Mouse (Mus musculus): Measurements from ENCODE around the gene Psmb9. TPM values are rescaled to one million over a fixed set of nuclear protein-coding genes. Genes with fewer than 3 reads are reported as not detected.
A peak's percentile ranks its signal among the peaks of the same experiment; 100 is the strongest.

Psmb9 gene
- polyA plus RNA-seq, 1 experiment from 2014 or later = 1.3 TPM

GRCm38 (mm10) chr17:34141448-34141847 is 46.1 kb downstream of the Psmb9 start:
- no peak overlapping the region for H3K9ac ChIP-seq (ENCODE audit: low read length)
- ATAC-seq (ENCODE audit: low FRiP score) (no peak), DNase-seq (ENCODE audit: low spot score, missing footprints) (no peak)
- H3K27ac ChIP-seq (ENCODE audit: low read depth, low read length) = no peak overlapping the region
- peaks cover 3% of the 10 kb centered on the region; the same call in 1 of the 2 replicates for H3K4me1 ChIP-seq (ENCODE audit: control insufficient read depth, insufficient read depth, low read length)
- H3K36me3 ChIP-seq (ENCODE audit: control insufficient read depth, insufficient read depth, low read length) = no peaks in the 10 kb centered on the region
- WGBS = 52% methylated on average over 4 of the region's 4 CpGs
- no peaks in the 10 kb centered on the region for H3K9me3 ChIP-seq (ENCODE audit: control insufficient read depth, low read length)
- H3K4me2 ChIP-seq = no peak overlapping the region
- no peak overlapping the region for H3K4me3 ChIP-seq (ENCODE audit: low read depth, low read length)
- peaks cover 23% of the 10 kb centered on the region for H3K27me3 ChIP-seq (ENCODE audit: control insufficient read depth, insufficient read depth, low read length)

- no peak overlapping the region for H3K9ac ChIP-seq (ENCODE audit: low read length)
- ATAC-seq (ENCODE audit: low FRiP score) (no peak), DNase-seq (ENCODE audit: low spot score, missing footprints) (no peak)
- H3K4me3 ChIP-seq (ENCODE audit: low read depth, low read length) = no peak overlapping the region
- H3K36me3 ChIP-seq (ENCODE audit: control insufficient read depth, insufficient read depth, low read length) = no peaks in the 10 kb centered on the region
- WGBS = 20% methylated on average over 5 of the region's 5 CpGs
- 0 out of 2 replicates have a peak overlapping the region, but pooled peaks have one; percentile 51 for H3K4me2 ChIP-seq
- no peaks in the 10 kb centered on the region for H3K9me3 ChIP-seq (ENCODE audit: control insufficient read depth, low read length)
- H3K4me1 ChIP-seq (ENCODE audit: control insufficient read depth, insufficient read depth, low read length) = peaks cover 3% of the 10 kb centered on the region; the same call in 1 of the 2 replicates
- no peak overlapping the region for H3K27ac ChIP-seq (ENCODE audit: low read depth, low read length)
- H3K27me3 ChIP-seq (ENCODE audit: control insufficient read depth, insufficient read depth, low read length) = peaks cover 23% of the 10 kb centered on the region
Measured at GRCm38 (mm10) chr17:34140240-34140639, 47.3 kb downstream of the Psmb9 start.

GRCm38 (mm10) chr17:34139416-34139815 is 48.1 kb downstream of the Psmb9 start:
- Histone ChIP-seq H3K4me1 (ENCODE audit: control insufficient read depth, insufficient read depth, low read length) (peaks cover 3% of the 10 kb centered on the region; the same call in 1 of the 2 replicates), H3K4me3 (ENCODE audit: low read depth, low read length) (peak overlapping the region; percentile 30), H3K27ac (ENCODE audit: low read depth, low read length) (no peak overlapping the region), H3K36me3 (ENCODE audit: control insufficient read depth, insufficient read depth, low read length) (no peaks in the 10 kb centered on the region), H3K9ac (ENCODE audit: low read length) (peak overlapping the region; percentile 37; the same call in 1 of the 2 replicates), H3K27me3 (ENCODE audit: control insufficient read depth, insufficient read depth, low read length) (peaks cover 23% of the 10 kb centered on the region), H3K4me2 (peak overlapping the region; percentile 51), H3K9me3 (ENCODE audit: control insufficient read depth, low read length) (no peaks in the 10 kb centered on the region)
- ATAC-seq (ENCODE audit: low FRiP score) (no peak), DNase-seq (ENCODE audit: low spot score, missing footprints) (peak; percentile 90)
- 1% methylated on average over 16 of the region's 16 CpGs for whole genome bisulfite sequencing

GRCm38 (mm10) chr17:34138655-34139054 is 48.9 kb downstream of the Psmb9 start:
- H3K27ac ChIP-seq (ENCODE audit: low read depth, low read length) = no peak overlapping the region
- peaks cover 3% of the 10 kb centered on the region; the same call in 1 of the 2 replicates for H3K4me1 ChIP-seq (ENCODE audit: control insufficient read depth, insufficient read depth, low read length)
- WGBS = 81% methylated on average over 7 of the region's 7 CpGs
- no peaks in the 10 kb centered on the region for H3K36me3 ChIP-seq (ENCODE audit: control insufficient read depth, insufficient read depth, low read length)
- no peak overlapping the region for H3K4me3 ChIP-seq (ENCODE audit: low read depth, low read length)
- DNase-seq (ENCODE audit: low spot score, missing footprints) = no peak
- H3K9ac ChIP-seq (ENCODE audit: low read length) = no peak overlapping the region
- no peaks in the 10 kb centered on the region for H3K9me3 ChIP-seq (ENCODE audit: control insufficient read depth, low read length)
- ATAC-seq (ENCODE audit: low FRiP score) = no peak
- peaks cover 23% of the 10 kb centered on the region for H3K27me3 ChIP-seq (ENCODE audit: control insufficient read depth, insufficient read depth, low read length)
- no peak overlapping the region for H3K4me2 ChIP-seq

- Histone ChIP-seq H3K27ac (ENCODE audit: low read depth, low read length) (no peak overlapping the region), H3K4me2 (no peak overlapping the region), H3K27me3 (ENCODE audit: control insufficient read depth, insufficient read depth, low read length) (peaks cover 23% of the 10 kb centered on the region), H3K9ac (ENCODE audit: low read length) (no peak overlapping the region), H3K4me3 (ENCODE audit: low read depth, low read length) (no peak overlapping the region), H3K36me3 (ENCODE audit: control insufficient read depth, insufficient read depth, low read length) (no peaks in the 10 kb centered on the region), H3K4me1 (ENCODE audit: control insufficient read depth, insufficient read depth, low read length) (peaks cover 3% of the 10 kb centered on the region; the same call in 1 of the 2 replicates), H3K9me3 (ENCODE audit: control insufficient read depth, low read length) (no peaks in the 10 kb centered on the region)
- DNase-seq (ENCODE audit: low spot score, missing footprints) = no peak
- ATAC-seq (ENCODE audit: low FRiP score) = no peak
- WGBS = 74% methylated on average over 7 of the region's 7 CpGs
Measured at GRCm38 (mm10) chr17:34137601-34138000, 50.0 kb downstream of the Psmb9 start.

GRCm38 (mm10) chr17:34135297-34136224 is 52.0 kb downstream of the Psmb9 start:
- peak overlapping the region; percentile 64 for H3K4me2 ChIP-seq
- peaks cover 20% of the 10 kb centered on the region for H3K27me3 ChIP-seq (ENCODE audit: control insufficient read depth, insufficient read depth, low read length)
- WGBS = 7% methylated on average over 31 of the region's 31 CpGs
- ATAC-seq (ENCODE audit: low FRiP score) (peak; percentile 97), DNase-seq (ENCODE audit: low spot score, missing footprints) (peak; percentile 100)
- H3K9ac ChIP-seq (ENCODE audit: low read length) = no peak overlapping the region; the same call in 1 of the 2 replicates
- no peaks in the 10 kb centered on the region for H3K36me3 ChIP-seq (ENCODE audit: control insufficient read depth, insufficient read depth, low read length)
- peaks cover 3% of the 10 kb centered on the region; the same call in 1 of the 2 replicates for H3K4me1 ChIP-seq (ENCODE audit: control insufficient read depth, insufficient read depth, low read length)
- no peak overlapping the region for H3K27ac ChIP-seq (ENCODE audit: low read depth, low read length)
- peak overlapping the region; percentile 33 for H3K4me3 ChIP-seq (ENCODE audit: low read depth, low read length)
- no peaks in the 10 kb centered on the region for H3K9me3 ChIP-seq (ENCODE audit: control insufficient read depth, low read length)

GRCm38 (mm10) chr17:34134451-34134850 is 53.1 kb downstream of the Psmb9 start:
- WGBS = 82% methylated on average over 3 of the region's 3 CpGs
- no peak overlapping the region for H3K4me3 ChIP-seq (ENCODE audit: low read depth, low read length)
- ATAC-seq (ENCODE audit: low FRiP score) = no peak

GRCm38 (mm10) chr17:34133289-34133688 is 54.3 kb downstream of the Psmb9 start:
- H3K27ac ChIP-seq (ENCODE audit: low read depth, low read length) = no peak overlapping the region
- no peaks in the 10 kb centered on the region for H3K9me3 ChIP-seq (ENCODE audit: control insufficient read depth, low read length)
- ATAC-seq (ENCODE audit: low FRiP score) (no peak), DNase-seq (ENCODE audit: low spot score, missing footprints) (peak; percentile 75)
- peaks cover 2% of the 10 kb centered on the region; the same call in 1 of the 2 replicates for H3K27me3 ChIP-seq (ENCODE audit: control insufficient read depth, insufficient read depth, low read length)
- H3K4me1 ChIP-seq (ENCODE audit: control insufficient read depth, insufficient read depth, low read length) = peaks cover 4% of the 10 kb centered on the region
- H3K4me2 ChIP-seq = no peak overlapping the region
- no peak overlapping the region for H3K9ac ChIP-seq (ENCODE audit: low read length)
- no peaks in the 10 kb centered on the region for H3K36me3 ChIP-seq (ENCODE audit: control insufficient read depth, insufficient read depth, low read length)
- H3K4me3 ChIP-seq (ENCODE audit: low read depth, low read length) = no peak overlapping the region
- 81% methylated on average over 11 of the region's 11 CpGs for WGBS

More at GRCm38 (mm10) chr17:34134451-34134850, 53.1 kb downstream of the Psmb9 start:
- Histone ChIP-seq H3K4me1 (ENCODE audit: control insufficient read depth, insufficient read depth, low read length) (peaks cover 2% of the 10 kb centered on the region; the same call in 1 of the 2 replicates), H3K27me3 (ENCODE audit: control insufficient read depth, insufficient read depth, low read length) (peaks cover 10% of the 10 kb centered on the region), H3K27ac (ENCODE audit: low read depth, low read length) (no peak overlapping the region), H3K36me3 (ENCODE audit: control insufficient read depth, insufficient read depth, low read length) (no peaks in the 10 kb centered on the region), H3K4me2 (no peak overlapping the region), H3K9ac (ENCODE audit: low read length) (no peak overlapping the region), H3K9me3 (ENCODE audit: control insufficient read depth, low read length) (no peaks in the 10 kb centered on the region)
- DNase-seq (ENCODE audit: low spot score, missing footprints) = peak; percentile 69
